Mouse (Mus musculus) liver, postnatal 0 days (tissue): Measurements from ENCODE around the gene Klrb1a.
A peak's percentile ranks its signal among the peaks of the same experiment; 100 is the strongest.
"Not testable (repeated sequence)": the region's sequence is repeated elsewhere in the genome, so short reads cannot be mapped to it uniquely, and the experiment has no call there.

Experiments used
- CTCF ChIP-seq: sonication (generic); IDR thresholded peaks from 2 replicates; pipeline ENCODE4 v1.5.1; 2016; ENCODE audit warnings: antibody characterized with exemption, low read depth
- EP300 ChIP-seq: IDR thresholded peaks from 2 replicates; pipeline ENCODE4 v1.6.1; 2016; ENCODE audit warnings: antibody characterized with exemption, low read depth, mild to moderate bottlenecking

GRCm38 (mm10) chr6:128630912-128631905 lies 7.9 kb upstream of the Klrb1a start:
- peak; percentile 38; the same call in 1 of the 2 replicates for TF ChIP-seq EP300
- TF ChIP-seq CTCF: not testable (repeated sequence)
